Mouse (Mus musculus): Measurements from ENCODE around the gene Nmt2. TPM values are rescaled to one million over a fixed set of nuclear protein-coding genes. Genes with fewer than 3 reads are reported as not detected.
A peak's percentile ranks its signal among the peaks of the same experiment; 100 is the strongest.

The Nmt2 gene
- polyA plus RNA-seq, 1 experiment: 25.3 TPM

GRCm38 (mm10) chr2:3335611-3336301, 51.7 kb downstream of the Nmt2 start, which contains the start of gene Acbd7:
TSS of gene Acbd7 (plus strand) at chr2:3336168.
- H3K4me3 ChIP-seq (ENCODE audit: control insufficient read depth, low read depth, low read length): peak within 1 kb of the TSS; percentile 41
- H3K36me3 ChIP-seq (ENCODE audit: control insufficient read depth, insufficient read depth, low read length): no peaks in the 10 kb centered on the region
- H3K27ac ChIP-seq (ENCODE audit: control insufficient read depth, insufficient read depth, low read depth, low read length): no peak within 1 kb of the TSS
- H3K4me1 ChIP-seq (ENCODE audit: control insufficient read depth, insufficient read depth, low read length): no peaks in the 10 kb centered on the region; the same call in none of the 2 replicates
- no peaks in the 10 kb centered on the region for H3K27me3 ChIP-seq (ENCODE audit: control insufficient read depth, insufficient read depth, low read length)
- TF ChIP-seq POLR2A (IDR thresholded peaks at IDR 0.05; ENCODE audit: control insufficient read depth, low read depth, low read length) (no peak), CTCF (IDR thresholded peaks at IDR 0.05; ENCODE audit: control insufficient read depth, insufficient read depth, insufficient replicate concordance, low read depth, low read length) (no peak)

- H3K4me3 ChIP-seq (ENCODE audit: control insufficient read depth, low read depth, low read length): no peak overlapping the region
- H3K27me3 ChIP-seq (ENCODE audit: control insufficient read depth, insufficient read depth, low read length): no peaks in the 10 kb centered on the region
- H3K27ac ChIP-seq (ENCODE audit: control insufficient read depth, insufficient read depth, low read depth, low read length): no peak overlapping the region
- no peak for TF ChIP-seq POLR2A (IDR thresholded peaks at IDR 0.05; ENCODE audit: control insufficient read depth, low read depth, low read length)
- TF ChIP-seq CTCF (IDR thresholded peaks at IDR 0.05; ENCODE audit: control insufficient read depth, insufficient read depth, insufficient replicate concordance, low read depth, low read length): no peak
- H3K36me3 ChIP-seq (ENCODE audit: control insufficient read depth, insufficient read depth, low read length): no peaks in the 10 kb centered on the region
- no peaks in the 10 kb centered on the region for H3K4me1 ChIP-seq (ENCODE audit: control insufficient read depth, insufficient read depth, low read length)
Observed at GRCm38 (mm10) chr2:3348422-3348821, 64.4 kb downstream of the Nmt2 start.

- no peaks in the 10 kb centered on the region for H3K27me3 ChIP-seq (ENCODE audit: control insufficient read depth, insufficient read depth, low read length)
- no peak; the same call in 1 of the 2 replicates for TF ChIP-seq CTCF (IDR thresholded peaks at IDR 0.05; ENCODE audit: control insufficient read depth, insufficient read depth, insufficient replicate concordance, low read depth, low read length)
- no peak for TF ChIP-seq POLR2A (IDR thresholded peaks at IDR 0.05; ENCODE audit: control insufficient read depth, low read depth, low read length)
- H3K4me3 ChIP-seq (ENCODE audit: control insufficient read depth, low read depth, low read length): no peak overlapping the region
Observed at GRCm38 (mm10) chr2:3348919-3349318, 64.9 kb downstream of the Nmt2 start.

GRCm38 (mm10) chr2:3353160-3353559, 69.1 kb downstream of the Nmt2 start:
- no peaks in the 10 kb centered on the region for H3K4me1 ChIP-seq (ENCODE audit: control insufficient read depth, insufficient read depth, low read length)
- H3K27ac ChIP-seq (ENCODE audit: control insufficient read depth, insufficient read depth, low read depth, low read length): no peak overlapping the region
- no peaks in the 10 kb centered on the region for H3K27me3 ChIP-seq (ENCODE audit: control insufficient read depth, insufficient read depth, low read length)
- H3K36me3 ChIP-seq (ENCODE audit: control insufficient read depth, insufficient read depth, low read length): no peaks in the 10 kb centered on the region
- no peak overlapping the region for H3K4me3 ChIP-seq (ENCODE audit: control insufficient read depth, low read depth, low read length)
- TF ChIP-seq CTCF (IDR thresholded peaks at IDR 0.05; ENCODE audit: control insufficient read depth, insufficient read depth, insufficient replicate concordance, low read depth, low read length): no peak
- TF ChIP-seq POLR2A (IDR thresholded peaks at IDR 0.05; ENCODE audit: control insufficient read depth, low read depth, low read length): no peak

More at GRCm38 (mm10) chr2:3348919-3349318, 64.9 kb downstream of the Nmt2 start:
- H3K27ac ChIP-seq (ENCODE audit: control insufficient read depth, insufficient read depth, low read depth, low read length): no peak overlapping the region
- no peaks in the 10 kb centered on the region for H3K36me3 ChIP-seq (ENCODE audit: control insufficient read depth, insufficient read depth, low read length)
- no peaks in the 10 kb centered on the region for H3K4me1 ChIP-seq (ENCODE audit: control insufficient read depth, insufficient read depth, low read length)

GRCm38 (mm10) chr2:3355793-3356192, 71.8 kb downstream of the Nmt2 start:
- TF ChIP-seq CTCF (IDR thresholded peaks at IDR 0.05; ENCODE audit: control insufficient read depth, insufficient read depth, insufficient replicate concordance, low read depth, low read length) (no peak), POLR2A (IDR thresholded peaks at IDR 0.05; ENCODE audit: control insufficient read depth, low read depth, low read length) (no peak)
- Histone ChIP-seq H3K4me1 (ENCODE audit: control insufficient read depth, insufficient read depth, low read length) (no peaks in the 10 kb centered on the region), H3K27ac (ENCODE audit: control insufficient read depth, insufficient read depth, low read depth, low read length) (no peak overlapping the region), H3K4me3 (ENCODE audit: control insufficient read depth, low read depth, low read length) (no peak overlapping the region), H3K36me3 (ENCODE audit: control insufficient read depth, insufficient read depth, low read length) (no peaks in the 10 kb centered on the region), H3K27me3 (ENCODE audit: control insufficient read depth, insufficient read depth, low read length) (no peaks in the 10 kb centered on the region)

GRCm38 (mm10) chr2:3356311-3356710, 72.3 kb downstream of the Nmt2 start:
- H3K4me1 ChIP-seq (ENCODE audit: control insufficient read depth, insufficient read depth, low read length): no peaks in the 10 kb centered on the region
- H3K27ac ChIP-seq (ENCODE audit: control insufficient read depth, insufficient read depth, low read depth, low read length): no peak overlapping the region
- no peaks in the 10 kb centered on the region for H3K27me3 ChIP-seq (ENCODE audit: control insufficient read depth, insufficient read depth, low read length)
- no peak overlapping the region for H3K4me3 ChIP-seq (ENCODE audit: control insufficient read depth, low read depth, low read length)
- no peaks in the 10 kb centered on the region for H3K36me3 ChIP-seq (ENCODE audit: control insufficient read depth, insufficient read depth, low read length)
- no peak for TF ChIP-seq CTCF (IDR thresholded peaks at IDR 0.05; ENCODE audit: control insufficient read depth, insufficient read depth, insufficient replicate concordance, low read depth, low read length)
- TF ChIP-seq POLR2A (IDR thresholded peaks at IDR 0.05; ENCODE audit: control insufficient read depth, low read depth, low read length): no peak

GRCm38 (mm10) chr2:3357887-3358286, 73.9 kb downstream of the Nmt2 start:
- Histone ChIP-seq H3K27me3 (ENCODE audit: control insufficient read depth, insufficient read depth, low read length) (no peaks in the 10 kb centered on the region), H3K4me3 (ENCODE audit: control insufficient read depth, low read depth, low read length) (no peak overlapping the region), H3K27ac (ENCODE audit: control insufficient read depth, insufficient read depth, low read depth, low read length) (no peak overlapping the region), H3K36me3 (ENCODE audit: control insufficient read depth, insufficient read depth, low read length) (no peaks in the 10 kb centered on the region), H3K4me1 (ENCODE audit: control insufficient read depth, insufficient read depth, low read length) (no peaks in the 10 kb centered on the region)
- TF ChIP-seq CTCF (IDR thresholded peaks at IDR 0.05; ENCODE audit: control insufficient read depth, insufficient read depth, insufficient replicate concordance, low read depth, low read length): no peak
- TF ChIP-seq POLR2A (IDR thresholded peaks at IDR 0.05; ENCODE audit: control insufficient read depth, low read depth, low read length): no peak
